Mouse (Mus musculus): Measurements from ENCODE around the gene Sspo. TPM values are rescaled to one million over a fixed set of nuclear protein-coding genes. Genes with fewer than 3 reads are reported as not detected.

Sspo gene
- total and polyA plus RNA-seq, 2 experiments from 2014 or later: 1.2 to 7.3 TPM

DNA sequence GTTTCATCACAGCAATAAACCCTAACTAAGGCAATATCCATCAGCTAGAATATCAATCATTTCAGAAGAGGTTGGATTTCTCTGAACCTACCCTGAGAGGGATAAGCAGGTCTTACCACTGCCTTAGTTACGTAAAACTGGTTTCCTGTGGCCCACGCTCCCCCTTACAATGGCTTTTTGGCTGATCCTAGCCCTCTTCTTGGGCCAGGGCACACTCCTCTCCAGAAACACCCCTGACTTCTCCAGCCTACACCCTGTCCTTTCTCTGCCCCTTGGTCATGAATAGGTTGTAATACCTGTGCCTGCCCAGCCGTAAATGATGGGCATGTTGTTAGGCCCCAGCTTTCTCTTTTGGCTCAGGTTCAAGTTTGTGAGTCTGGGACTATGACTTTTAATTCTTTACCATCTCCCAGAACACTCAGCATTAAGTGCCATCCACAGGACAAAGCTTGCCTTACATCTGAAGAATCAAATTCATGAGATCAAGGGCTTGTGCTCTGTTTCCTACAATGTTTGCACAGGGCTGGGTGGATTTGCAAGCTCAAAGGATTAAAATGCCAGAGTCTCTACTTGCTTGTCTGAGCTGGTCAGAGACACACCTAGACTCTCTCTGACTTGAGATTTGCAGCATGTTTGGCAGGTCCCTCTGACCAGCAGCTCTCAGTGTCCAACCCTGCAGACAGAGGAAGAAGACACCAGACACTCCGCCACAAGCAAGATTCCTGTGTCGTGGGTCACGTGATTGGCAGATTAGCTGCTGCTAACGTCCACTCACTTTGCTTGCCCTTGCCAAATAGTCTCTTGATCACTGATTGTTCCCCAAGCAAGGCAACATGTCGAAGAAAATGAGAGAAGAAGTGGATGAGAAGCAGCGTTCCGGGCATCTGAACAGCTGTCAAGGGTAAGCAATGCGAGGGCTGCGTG lies 14.9 kb upstream of the Sspo start:
- Histone ChIP-seq H3K4me2 (ENCODE audit: low read depth, low read length, poor library complexity, severe bottlenecking) (no peak overlapping the region), H3K9me3 (ENCODE audit: low read length) (no peaks in the 10 kb centered on the region), H3K36me3 (ENCODE audit: insufficient read depth, low read length) (peaks cover 5% of the 10 kb centered on the region; the same call in 1 of the 2 replicates), H3K9ac (replicated peaks; ENCODE audit: low read length, poor library complexity, severe bottlenecking) (no peak overlapping the region), H3K4me1 (ENCODE audit: insufficient read depth, low read length) (no peaks in the 10 kb centered on the region), H3K27ac (ENCODE audit: low read depth, low read length) (no peak overlapping the region), H3K4me3 (ENCODE audit: low read depth, low read length) (no peak overlapping the region), H3K27me3 (ENCODE audit: insufficient read depth, low read length) (no peaks in the 10 kb centered on the region)
- 64% methylated on average over 12 of the region's 12 CpGs for WGBS
- TF ChIP-seq CTCF (IDR thresholded peaks at IDR 0.05): no peak
- DNase-seq (ENCODE audit: low spot score) (no peak), ATAC-seq (ENCODE audit: low FRiP score) (no peak)

DNA sequence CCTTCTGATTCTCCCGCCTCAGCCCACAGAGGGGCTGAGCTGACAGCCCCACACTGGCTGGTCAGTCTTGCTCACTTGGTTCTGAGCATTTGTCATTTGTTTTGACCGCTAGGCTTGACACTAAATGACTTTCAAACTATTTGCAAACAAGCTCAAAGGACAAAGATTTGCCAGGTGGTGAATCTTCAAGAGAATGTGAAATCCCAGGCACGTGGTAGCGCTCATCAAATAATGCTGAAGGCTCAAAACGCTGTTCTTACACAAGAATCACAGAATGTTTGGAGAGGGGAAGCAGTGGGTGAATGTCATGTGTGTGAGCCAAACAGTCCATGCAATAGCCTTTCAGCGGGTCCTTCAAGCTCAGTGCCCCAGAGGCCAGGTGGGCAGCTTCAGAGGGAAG lies 13.4 kb upstream of the Sspo start:
- 67% methylated on average over 6 of the region's 6 CpGs for WGBS
- DNase-seq (ENCODE audit: low spot score): no peak
- Histone ChIP-seq H3K9ac (replicated peaks; ENCODE audit: low read length, poor library complexity, severe bottlenecking) (no peak overlapping the region), H3K4me3 (ENCODE audit: low read depth, low read length) (no peak overlapping the region), H3K27me3 (ENCODE audit: insufficient read depth, low read length) (no peaks in the 10 kb centered on the region), H3K9me3 (ENCODE audit: low read length) (no peaks in the 10 kb centered on the region), H3K4me1 (ENCODE audit: insufficient read depth, low read length) (no peaks in the 10 kb centered on the region), H3K36me3 (ENCODE audit: insufficient read depth, low read length) (peaks cover 12% of the 10 kb centered on the region), H3K27ac (ENCODE audit: low read depth, low read length) (no peak overlapping the region), H3K4me2 (ENCODE audit: low read depth, low read length, poor library complexity, severe bottlenecking) (no peak overlapping the region)
- TF ChIP-seq CTCF (IDR thresholded peaks at IDR 0.05): no peak
- ATAC-seq (ENCODE audit: low FRiP score): no peak

DNA sequence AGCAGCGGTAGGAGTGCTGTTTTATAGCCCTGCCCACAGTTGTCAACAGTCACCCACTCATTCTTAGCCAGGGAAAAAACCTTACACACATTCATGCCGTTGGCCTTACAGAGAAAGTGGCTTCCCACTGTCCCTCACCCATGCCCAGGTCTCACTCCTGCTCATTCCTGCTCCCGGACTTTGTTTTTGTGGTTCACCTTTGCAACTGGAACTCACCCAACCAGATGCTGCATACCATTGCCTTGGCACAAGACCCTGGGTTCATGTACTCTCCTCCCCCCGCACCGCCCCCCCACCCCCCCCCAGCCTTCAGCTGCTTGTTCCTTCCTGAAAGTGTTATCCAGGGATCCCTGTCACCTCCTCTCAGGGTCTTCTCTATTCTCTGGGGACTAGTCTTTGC lies 12.9 kb upstream of the Sspo start:
- no peak for TF ChIP-seq CTCF (IDR thresholded peaks at IDR 0.05)
- DNase-seq (ENCODE audit: low spot score): no peak
- Histone ChIP-seq H3K36me3 (ENCODE audit: insufficient read depth, low read length) (peaks cover 12% of the 10 kb centered on the region), H3K9ac (replicated peaks; ENCODE audit: low read length, poor library complexity, severe bottlenecking) (no peak overlapping the region), H3K4me3 (ENCODE audit: low read depth, low read length) (no peak overlapping the region), H3K27me3 (ENCODE audit: insufficient read depth, low read length) (no peaks in the 10 kb centered on the region), H3K9me3 (ENCODE audit: low read length) (no peaks in the 10 kb centered on the region), H3K4me1 (ENCODE audit: insufficient read depth, low read length) (no peaks in the 10 kb centered on the region), H3K27ac (ENCODE audit: low read depth, low read length) (no peak overlapping the region), H3K4me2 (ENCODE audit: low read depth, low read length, poor library complexity, severe bottlenecking) (no peak overlapping the region)
- no peak for ATAC-seq (ENCODE audit: low FRiP score)
- WGBS: 66% methylated on average over 5 of the region's 5 CpGs

DNA sequence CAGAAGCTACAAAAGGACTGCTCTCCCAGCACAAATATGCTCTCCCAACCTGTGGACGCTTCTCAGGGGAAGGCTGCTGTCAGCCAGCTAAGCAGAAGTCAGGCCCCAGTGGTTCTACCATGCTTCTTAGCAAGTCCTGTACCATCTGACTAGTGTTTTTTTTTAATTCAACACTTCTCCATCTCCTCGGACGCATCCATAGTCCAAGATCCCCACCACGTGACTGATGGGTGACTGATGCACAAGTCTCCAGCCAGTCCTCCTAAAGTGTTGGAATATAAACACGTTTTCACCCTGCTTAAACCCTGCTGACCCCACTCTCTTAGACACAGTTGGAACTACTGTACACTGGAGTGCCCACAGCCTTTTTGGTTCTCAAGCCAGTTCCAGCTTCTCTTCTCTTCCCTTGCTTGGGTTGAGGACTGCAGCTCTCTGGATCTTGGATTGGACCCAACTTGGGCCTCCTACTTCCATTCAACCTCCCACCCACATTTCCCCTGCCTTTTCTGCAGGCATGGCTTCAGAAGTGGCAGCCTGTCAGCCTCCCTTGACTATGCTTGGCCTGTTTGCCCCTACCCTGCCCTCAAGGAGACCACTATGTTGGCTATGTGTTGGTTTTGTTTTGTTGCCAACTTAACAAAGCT lies 12.2 kb upstream of the Sspo start:
- 90% methylated on average over 5 of the region's 5 CpGs for WGBS
- H3K9me3 ChIP-seq (ENCODE audit: low read length): no peaks in the 10 kb centered on the region
- H3K36me3 ChIP-seq (ENCODE audit: insufficient read depth, low read length): peaks cover 12% of the 10 kb centered on the region
- no peak overlapping the region for H3K4me3 ChIP-seq (ENCODE audit: low read depth, low read length)
- H3K4me1 ChIP-seq (ENCODE audit: insufficient read depth, low read length): no peaks in the 10 kb centered on the region
- no peak overlapping the region for H3K4me2 ChIP-seq (ENCODE audit: low read depth, low read length, poor library complexity, severe bottlenecking)
- H3K9ac ChIP-seq (replicated peaks; ENCODE audit: low read length, poor library complexity, severe bottlenecking): no peak overlapping the region
- no peak overlapping the region for H3K27ac ChIP-seq (ENCODE audit: low read depth, low read length)
- H3K27me3 ChIP-seq (ENCODE audit: insufficient read depth, low read length): no peaks in the 10 kb centered on the region
- DNase-seq (ENCODE audit: low spot score) (no peak), ATAC-seq (ENCODE audit: low FRiP score) (no peak)
- no peak for TF ChIP-seq CTCF (IDR thresholded peaks at IDR 0.05)

DNA sequence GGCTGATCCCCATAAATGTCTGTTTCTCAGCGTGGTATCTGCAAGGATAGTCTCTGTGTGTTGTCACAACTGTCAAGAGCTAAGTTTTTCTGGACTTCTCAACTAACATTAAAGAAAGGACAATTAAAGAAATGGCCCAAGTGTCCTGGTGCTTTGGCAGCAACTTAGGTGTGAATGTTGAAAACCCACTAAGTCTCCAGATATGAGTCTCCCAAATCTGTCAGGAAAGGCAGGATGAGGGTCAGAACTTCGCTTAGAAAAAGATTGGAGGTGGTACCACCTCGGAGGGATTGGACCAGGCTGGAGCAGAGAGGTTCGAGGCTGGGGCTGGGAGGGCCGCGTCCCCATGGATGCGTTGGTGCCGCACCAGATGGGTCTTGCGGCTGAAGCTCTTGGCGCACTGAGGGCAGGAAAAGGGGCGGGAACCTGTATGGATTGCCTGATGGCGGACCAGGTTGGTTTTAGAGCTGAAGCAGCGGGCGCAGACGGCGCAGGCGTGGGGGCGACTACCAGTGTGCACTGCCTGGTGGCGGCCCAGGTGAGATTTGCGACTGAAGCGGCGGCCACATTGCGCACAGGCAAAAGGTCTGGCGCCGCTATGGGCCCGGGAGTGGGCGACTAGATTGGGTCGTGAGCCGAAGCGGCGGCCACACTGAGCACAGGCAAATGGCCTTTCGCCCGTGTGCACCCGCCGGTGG lies 10.2 kb upstream of the Sspo start:
- TF ChIP-seq CTCF (IDR thresholded peaks at IDR 0.05): no peak

More for the DNA sequence above, 10.2 kb upstream of the Sspo start:
- no peak for ATAC-seq (ENCODE audit: low FRiP score)
- Histone ChIP-seq H3K27ac (ENCODE audit: low read depth, low read length) (no peak overlapping the region), H3K27me3 (ENCODE audit: insufficient read depth, low read length) (no peaks in the 10 kb centered on the region), H3K4me3 (ENCODE audit: low read depth, low read length) (no peak overlapping the region), H3K36me3 (ENCODE audit: insufficient read depth, low read length) (peaks cover 27% of the 10 kb centered on the region), H3K4me2 (ENCODE audit: low read depth, low read length, poor library complexity, severe bottlenecking) (no peak overlapping the region), H3K9ac (replicated peaks; ENCODE audit: low read length, poor library complexity, severe bottlenecking) (no peak overlapping the region), H3K9me3 (ENCODE audit: low read length) (no peaks in the 10 kb centered on the region), H3K4me1 (ENCODE audit: insufficient read depth, low read length) (no peaks in the 10 kb centered on the region)
- WGBS: 58% methylated on average over 35 of the region's 35 CpGs
- DNase-seq (ENCODE audit: low spot score): no peak
